Mouse (Mus musculus): ENCODE results near the gene Gamt.

The Gamt gene

DNA sequence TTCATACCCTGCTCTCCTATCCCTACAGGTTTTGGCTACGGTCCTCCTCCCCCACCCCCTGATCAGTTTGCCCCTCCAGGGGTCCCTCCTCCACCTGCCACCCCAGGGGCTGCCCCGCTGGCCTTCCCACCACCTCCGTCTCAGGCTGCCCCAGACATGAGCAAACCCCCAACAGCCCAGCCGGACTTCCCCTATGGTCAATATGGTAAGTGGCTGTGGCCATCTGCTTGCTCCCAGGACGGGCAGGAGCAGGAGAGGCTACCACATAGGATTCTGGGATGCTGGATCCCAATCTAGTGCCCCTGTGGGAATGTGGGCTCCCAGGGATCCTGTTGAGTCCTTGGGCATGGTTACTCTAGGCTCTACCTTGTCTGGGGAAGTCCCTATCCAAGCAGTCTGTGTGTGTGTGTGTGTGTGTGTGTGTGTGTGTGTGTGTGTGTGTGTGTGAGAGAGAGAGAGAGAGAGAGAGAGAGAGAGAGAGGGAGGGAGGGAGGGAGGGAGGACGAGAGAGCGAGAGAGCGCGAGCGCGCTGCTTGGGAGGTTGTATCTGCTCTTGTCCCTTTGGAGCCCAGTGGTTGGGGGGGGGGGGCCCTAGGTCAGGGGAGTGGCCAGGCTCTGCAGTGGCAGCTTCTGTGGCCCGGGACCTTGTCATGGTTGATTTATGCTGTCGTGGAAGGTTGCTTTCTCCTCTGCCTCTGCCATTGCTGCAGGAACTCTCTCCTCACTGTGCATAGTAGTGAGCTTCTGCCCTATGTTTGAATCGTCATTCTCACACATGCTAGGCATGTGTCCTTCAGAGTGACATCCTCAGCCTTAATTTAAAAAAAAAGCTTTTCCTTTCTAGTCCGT, 24.6 kb upstream of the Gamt start:
- in situ Hi-C loops (cut with MboI, MseI) = no loop called here

DNA sequence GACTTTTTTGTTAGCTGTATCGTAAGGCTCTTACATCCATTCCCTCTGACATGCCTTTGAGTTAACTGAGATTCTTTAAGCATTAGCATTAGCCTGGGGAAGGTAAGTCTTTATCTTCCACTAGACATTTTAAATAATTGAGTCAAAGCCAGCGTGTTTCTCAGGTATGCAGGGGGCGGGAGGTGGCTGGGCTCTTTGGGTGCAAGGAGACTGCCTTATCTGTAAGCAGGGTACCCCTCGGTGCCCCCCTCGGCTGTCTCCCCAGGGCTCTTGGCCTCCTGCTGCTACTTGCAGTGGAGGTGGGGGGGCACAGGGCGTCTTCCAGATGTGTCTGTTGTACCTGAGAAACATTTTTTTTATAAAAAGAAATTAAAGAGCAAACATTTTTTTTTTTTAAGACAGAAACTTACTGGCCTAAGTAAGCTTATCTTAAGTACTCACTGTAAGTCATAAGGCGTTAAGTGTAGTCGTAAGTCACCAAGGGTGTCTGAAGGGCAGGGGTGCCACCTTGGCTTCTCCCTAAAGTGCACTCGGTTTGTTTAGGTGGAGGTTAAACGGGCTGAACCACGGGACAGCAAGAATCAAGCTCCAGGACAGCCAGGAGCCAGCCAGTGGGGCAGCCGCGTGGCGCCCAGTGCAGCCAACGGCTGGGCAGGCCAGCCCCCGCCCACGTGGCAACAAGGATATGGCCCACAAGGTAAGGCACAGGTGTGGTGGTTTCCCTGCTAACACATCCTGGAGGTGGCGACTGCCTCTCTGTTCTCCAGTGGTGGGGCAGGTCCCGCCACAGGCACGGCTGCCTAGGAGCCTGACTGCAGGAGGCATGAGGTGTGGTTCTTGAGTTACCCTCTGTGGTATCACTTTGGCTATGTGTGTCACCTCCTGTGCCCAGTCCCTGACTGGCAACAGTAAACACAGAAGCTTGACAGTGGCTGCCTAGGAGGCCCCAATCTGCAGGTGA, 21.9 kb upstream of the Gamt start:
- in situ Hi-C loops (cut with MboI, MseI) = no loop called here

DNA sequence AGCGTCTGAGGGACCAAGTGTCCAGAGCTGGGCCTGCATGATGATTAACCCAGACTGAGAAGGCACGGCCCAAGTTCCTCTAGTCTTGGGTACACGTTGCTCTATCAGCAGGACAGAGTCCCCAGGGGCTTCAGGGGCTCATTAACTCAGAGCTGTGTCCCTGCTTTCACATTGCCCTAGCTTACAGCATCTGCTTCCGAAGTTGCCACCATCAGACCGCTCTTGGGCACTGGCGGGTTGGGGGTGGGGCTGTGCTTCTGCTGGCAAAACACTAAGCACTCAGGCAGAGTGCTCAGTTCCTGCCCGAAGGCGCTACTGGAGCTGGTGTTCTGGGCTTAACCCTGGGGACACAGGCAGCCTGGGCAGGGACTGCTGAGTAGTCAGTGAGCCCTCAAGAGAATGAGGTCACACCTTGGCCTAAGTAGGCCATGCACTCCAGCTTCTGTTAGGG, 21.1 kb upstream of the Gamt start:
- in situ Hi-C loops (cut with MboI, MseI) = no loop called here

DNA sequence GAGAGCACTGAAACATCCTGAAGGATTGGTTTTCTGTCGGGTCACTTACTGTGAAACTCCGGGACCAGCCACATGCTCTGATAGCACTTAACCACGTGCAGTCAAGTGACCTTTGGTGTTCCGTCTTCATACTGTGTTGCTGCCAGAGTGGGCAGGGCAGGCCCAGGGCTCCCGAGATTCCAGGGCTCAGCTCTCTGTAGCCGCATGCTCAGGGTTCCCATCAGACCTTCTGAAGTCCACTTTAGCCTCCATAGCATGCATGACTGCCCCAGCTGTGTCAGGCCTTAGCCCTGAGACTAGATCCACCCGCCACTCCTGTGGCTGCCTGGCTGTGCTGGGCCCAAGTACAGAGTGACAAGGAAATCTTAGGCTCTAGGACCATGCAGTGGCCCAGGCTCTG, 20.5 kb upstream of the Gamt start:
- in situ Hi-C loops (cut with MboI, MseI) = no loop called here

DNA sequence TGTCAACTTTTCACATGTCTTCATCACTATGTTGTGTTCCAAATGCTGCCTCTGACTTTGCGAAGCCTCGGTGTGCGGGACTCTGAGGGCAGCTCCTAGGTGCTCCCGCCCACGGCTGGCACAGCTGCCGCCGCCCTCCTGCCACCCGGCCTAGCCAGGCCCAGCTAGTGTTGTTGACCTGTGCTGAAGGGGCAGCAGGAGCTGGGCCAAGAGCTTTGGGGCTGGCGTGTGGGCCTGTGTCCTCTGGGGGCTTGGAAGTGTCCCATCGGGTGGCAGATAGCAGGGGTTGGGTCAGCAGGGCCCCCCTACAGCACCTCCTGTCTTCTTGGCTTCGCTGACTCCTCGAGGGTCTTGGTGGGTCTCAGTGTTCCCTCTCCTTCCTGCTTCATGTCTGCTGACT, 18.5 kb upstream of the Gamt start:
- in situ Hi-C loops (cut with MboI, MseI) = no loop called here

DNA sequence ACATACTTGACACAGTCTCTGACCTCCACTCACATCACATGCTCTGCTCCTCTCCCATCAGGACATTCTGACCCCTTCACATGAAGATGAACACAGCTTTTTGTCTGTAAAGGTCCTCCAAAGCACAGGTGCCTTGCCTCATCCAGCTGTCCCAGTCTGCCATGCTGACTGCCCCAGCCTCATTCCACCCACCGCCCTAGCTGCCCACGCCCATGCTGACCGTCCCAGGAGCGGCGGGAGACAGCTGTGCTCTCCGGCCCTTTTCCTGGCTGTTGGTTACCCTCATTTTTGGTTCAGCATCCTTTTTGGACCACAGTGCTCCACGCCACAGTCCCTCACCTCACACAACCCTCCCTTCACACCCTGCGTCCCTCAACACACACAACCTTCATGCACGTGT, 17.6 kb upstream of the Gamt start:
- in situ Hi-C loops (cut with MboI, MseI) = no loop called here

DNA sequence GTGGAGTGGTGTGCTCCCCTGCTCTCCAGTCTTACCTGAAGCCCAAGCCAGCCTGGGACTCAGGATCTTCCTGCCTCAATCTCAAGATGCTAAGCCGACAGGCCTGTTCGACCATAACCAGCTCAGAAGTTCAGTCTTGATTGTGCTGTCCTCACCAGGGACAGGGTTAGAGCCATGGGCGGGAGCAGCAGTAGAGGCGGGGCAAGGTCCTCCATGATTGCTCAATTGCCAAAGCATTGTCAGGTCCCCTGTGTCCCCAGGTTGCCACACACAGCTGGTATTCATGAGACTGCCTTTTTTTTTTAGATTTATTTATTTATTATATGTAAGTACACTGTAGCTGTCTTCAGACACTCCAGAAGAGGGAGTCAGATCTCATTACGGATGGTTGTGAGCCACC, 15.4 kb upstream of the Gamt start:
- in situ Hi-C loops (cut with MboI, MseI) = no loop called here

DNA sequence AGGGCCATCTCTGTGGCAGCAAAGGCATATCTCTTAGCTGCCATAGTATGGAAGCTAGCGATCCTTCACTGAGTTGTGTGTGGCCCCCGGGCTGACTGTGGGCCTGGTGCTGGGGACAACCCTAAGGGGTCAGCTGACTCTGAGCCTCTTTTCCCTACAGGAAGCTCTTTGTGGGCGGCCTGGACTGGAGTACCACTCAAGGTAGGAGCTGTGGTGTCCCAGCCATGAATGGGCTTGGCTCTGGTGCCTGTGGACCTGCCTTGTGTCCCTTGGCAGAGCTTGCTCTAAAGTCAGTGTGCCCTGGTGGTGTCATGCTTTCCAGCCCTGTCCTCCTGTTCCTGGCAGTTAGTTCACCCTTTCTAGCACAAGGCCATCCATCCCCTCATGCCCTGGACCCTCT, 13.0 kb upstream of the Gamt start:
- in situ Hi-C loops (cut with MboI, MseI) = no loop called here

DNA sequence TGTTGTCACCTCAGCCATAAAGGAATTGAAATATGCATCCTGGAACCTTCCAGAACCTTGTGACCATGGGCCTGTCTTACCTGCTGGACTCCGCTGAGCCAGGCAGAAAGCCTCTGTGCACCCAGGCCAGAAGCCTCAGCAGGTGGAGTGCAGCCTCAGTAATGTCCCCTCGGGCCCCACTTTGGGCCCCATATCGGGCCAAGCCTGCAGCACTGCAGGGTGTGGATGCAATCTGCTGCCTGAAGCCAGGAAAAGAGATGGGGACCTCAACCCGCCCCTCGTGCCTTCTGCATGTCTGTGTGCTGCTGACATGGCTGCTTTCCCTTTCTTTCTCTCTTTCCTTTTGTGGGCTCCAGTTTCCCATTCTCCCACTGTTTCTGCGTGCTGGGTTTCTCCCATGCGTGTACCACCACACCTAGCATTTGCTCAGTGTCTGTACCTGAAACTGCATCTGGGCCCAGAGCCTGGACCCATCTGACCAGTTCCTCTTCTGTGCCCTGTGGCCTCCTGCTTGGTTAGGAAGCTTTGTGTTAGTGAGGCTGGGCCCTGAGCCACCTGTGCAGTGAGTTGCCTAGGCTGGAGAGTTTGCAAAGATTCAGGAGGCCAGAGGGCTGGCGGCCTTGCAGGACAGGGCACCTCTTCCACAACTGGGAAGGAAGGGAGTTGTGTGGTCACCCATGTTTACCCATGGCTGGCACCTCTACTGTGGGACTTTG, 11.2 kb upstream of the Gamt start:
- in situ Hi-C loops (cut with MboI, MseI) = no loop called here

DNA sequence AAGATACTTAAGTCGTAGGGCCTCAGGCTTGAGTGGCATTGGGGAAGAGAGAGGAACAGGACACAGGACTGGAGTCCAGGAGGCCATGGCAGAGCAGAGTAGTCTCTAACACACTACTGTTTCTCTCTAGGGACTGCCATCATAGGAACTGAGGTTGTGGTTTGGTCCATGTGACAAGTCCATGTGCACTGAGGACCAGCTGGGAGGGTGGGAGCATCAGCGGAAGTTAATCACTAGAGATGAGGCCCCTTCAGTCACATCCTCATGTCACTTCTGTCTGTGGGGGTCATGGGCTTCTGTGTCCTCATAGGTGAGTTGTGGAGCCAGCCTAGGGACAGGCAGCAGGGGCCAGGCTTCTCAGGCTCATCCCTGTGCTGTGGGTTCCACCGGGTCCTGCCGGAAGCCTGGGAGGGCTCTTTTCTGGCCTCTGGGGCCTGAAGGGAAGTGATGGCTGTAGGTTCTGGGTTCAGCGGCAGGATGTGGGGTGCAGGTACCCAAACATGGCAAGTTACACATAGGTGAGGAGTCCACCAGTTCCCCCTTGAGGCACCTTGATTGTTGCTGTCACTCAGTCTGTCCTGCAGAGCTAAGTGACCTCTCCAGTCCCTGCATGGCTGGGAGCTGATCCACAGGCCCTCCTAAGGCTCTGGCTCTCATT, 10.5 kb upstream of the Gamt start:
- in situ Hi-C loops (cut with MboI, MseI) = no loop called here

DNA sequence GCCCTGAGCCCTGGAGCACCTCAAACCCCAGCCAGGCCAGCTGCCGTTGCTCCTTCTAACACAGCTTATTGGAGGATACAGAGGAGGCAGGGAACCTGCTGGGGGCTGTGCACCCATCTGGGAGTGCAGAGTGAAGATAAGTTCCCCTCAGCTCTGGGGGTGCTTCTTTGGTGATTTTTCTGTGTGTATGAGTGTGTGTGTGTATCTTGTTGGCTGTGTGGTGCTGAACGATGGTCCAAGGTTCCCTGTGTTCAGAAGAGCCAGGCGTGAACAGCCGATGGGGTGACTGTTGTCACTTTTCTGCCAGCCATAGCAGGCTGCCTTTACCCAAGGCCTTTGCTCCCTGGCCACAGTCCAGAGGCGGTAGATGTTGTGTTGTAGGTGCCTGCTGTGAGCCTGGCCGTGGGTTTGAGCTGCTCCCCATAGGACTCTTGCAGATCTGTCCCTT, 9.9 kb upstream of the Gamt start:
- in situ Hi-C loops (cut with MboI, MseI) = no loop called here

DNA sequence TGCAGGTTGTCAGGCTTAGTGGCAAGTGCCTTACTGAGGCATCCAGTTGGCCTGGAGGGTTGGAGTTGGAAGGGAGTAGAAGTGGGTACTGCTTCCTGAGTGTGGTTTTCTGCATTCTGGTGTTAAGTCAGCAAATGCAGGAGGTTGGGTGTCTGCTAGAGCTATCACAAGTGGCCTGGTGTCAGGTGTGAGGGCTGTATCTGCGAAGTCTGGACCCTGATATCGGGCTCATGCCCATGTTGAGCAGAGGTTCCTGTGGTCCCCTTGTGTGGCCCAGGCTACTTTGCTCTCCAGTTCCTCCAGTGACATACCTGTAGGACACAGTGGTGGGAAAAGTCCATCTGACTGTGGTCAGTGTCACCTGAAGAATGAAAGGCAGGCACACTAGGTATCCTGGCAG, 9.3 kb upstream of the Gamt start:
- in situ Hi-C loops (cut with MboI, MseI) = no loop called here

DNA sequence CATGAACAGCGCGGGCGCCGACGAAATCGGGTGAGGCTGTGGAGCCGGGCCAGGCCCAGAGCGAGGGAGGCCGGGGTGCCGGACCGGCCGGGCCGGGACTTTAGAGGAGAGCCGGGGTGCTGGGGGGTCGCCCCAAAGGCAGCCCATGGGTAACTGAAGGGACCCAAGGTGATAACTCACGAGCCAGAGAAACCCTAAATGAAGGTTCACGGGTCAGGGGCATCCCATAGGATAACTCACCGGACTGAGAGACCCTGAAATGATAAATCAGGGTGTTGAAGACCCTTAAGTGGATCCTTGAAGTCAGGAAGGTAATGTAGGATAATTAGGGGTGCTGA, 4.3 kb upstream of the Gamt start:
- in situ Hi-C loops (cut with MboI, MseI) = no loop called here

DNA sequence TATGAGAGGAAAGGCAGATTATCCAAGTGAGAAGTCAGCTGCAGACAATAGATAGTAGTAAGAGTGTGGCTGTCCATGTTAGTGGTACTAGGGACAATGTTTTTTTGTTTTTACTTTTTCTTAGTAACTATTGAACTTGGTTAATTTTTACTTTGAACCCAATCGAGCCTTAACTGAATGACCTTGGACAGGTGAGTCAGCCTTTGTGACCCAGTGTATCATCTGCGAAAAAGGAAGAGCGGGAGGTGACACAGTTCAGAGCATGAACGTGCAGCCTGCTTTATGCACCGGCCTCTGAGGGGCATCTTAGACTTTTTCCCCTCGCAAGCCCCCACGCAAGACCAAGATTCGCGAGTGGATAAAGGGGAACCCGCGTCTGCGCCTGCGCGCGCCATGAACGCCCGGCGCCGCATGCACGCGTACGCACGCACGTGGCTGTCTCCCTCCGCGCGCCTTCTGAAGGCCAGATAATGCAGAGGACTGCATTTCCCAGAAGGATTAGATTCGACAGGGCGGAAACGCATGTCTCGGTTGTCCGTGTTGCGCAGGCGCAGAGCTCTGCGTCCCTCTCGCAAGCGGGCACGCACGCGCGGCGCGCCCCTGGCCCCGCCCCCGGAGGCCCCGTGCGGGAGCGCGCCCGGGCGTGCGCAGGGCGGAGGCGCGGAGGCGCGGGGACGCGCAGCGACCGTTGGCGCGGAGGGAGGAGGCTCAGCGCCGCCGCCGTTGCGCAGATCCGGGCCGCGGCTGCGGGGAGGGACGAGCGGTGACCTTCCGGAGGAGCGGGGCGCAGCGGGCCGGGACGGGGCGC, 3.7 kb upstream of the Gamt start:
- in situ Hi-C loops (cut with MboI, MseI) = no loop called here

DNA sequence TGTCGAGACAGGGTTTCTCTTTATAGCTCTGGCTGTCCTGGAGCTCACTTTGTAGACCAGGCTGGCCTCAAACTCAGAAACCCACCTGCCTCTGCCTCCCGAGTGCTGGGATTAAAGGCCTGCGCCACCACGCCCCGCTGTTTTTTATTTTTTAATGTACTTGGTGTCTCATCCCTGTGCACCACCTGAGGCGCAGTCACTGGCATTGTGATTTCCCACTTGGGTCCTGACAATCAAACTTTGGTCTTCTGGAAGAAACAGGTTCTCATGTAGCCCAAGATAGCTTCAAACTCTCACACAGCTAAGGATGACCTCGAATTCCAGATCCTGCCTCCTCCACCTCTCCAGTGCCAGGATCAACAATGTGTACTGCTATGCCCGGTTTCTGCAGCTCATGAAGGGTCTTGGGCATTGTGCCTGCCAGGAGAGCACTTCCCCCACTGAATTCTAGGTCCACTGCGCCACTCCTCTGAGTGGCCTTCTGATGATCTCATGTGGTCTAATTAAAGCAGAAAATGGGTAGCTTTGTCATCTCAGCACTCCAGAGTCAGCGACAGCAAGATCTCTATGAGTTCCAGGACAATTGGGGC, 2.1 kb upstream of the Gamt start:
- in situ Hi-C loops (cut with MboI, MseI) = no loop called here

DNA sequence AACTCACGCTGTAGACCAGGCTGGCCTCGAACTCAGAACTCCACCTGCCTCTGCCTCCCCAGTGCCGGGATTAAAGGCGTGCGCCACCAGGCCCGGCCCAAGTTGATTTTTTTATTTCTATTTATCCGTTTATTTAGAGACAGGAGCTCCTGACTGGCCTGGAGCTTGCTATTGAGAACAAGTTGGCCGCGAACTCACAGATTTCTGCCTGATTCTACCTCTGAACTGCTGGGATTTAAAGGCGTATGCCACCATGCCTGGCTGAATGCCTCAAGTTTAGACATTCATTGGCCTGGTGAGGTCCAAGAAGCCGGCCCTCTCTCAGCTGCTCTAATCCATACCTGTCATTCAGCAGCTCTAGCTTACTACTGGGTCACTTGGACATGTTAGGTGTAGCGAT, 1.4 kb upstream of the Gamt start:
- in situ Hi-C loops (cut with MboI, MseI) = no loop called here

DNA sequence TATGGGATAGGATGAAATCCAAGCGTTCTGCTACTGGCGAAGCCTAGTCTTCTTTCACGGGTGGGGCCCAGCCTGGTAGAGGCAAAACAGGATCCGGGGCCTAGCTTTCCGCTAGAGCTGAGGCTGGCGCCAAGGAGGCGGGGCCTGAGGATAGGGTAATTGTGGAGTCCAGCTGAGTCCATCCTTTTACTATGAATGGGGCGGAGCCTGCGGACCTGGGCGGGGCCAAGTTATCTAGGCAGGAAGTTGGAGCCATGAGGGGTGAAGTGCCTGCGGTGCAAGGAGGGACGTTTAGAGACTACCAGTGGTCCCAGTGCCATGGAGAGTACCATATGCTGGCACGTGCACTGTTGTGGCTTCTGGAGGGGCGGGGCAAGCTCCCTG, 765 bp upstream of the Gamt start:
- in situ Hi-C loops (cut with MboI, MseI) = no loop called here

DNA sequence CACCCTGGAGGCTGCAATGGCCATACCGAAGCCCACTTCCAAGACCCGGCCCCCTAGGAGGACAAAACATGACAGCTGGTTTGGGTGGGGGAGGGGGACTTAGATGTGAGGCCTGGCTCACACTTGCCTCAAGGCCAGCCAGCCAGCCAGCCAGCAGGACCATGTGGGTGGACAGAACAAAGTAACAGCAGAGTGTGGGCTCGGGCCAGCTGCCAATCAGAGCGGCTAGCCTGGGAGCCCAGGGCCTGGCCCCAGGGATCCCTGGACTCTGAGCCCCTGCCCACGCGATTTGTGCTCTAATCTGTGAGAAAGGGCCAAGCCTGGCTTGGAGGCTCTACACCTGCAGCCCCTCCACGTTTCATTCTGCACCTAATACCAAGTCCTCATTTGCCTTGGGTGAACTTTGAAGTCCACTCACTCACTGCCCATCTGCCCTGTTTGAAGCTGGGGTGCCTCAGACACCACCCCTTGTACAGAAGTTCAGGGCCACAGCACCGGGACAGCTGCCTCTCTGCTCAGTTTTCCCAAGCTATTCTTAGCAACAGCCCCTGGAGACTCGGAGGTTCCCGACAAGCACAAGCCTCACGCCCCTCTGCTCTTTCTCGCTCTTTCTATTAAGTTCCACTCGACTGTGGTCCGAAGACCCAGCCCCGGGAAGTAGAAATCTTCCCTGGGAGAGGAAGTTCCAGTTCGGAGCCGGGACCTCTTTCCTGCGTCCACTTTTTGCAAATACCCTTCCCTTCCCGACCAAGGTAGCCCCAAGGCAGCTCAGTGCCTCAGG, 761 bp downstream of the Gamt start:
- in situ Hi-C loops (cut with MboI, MseI) = no loop called here

DNA sequence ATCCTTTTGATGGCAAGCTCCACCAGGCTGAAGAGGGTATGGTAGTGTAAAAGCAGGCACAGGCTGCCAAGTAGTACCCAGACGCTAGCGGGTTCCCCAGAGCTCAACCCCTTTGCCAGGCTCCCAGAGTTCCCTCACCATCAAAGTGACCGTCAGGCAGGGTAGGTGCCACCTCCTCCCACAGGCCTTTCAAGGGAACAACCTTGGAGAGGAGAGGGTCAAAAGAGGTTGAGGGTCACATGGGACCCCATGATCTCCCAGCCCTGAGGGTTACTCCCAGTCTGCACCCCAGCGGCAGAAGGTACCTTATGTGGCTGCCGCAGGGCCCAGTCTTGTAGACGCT, 1.4 kb downstream of the Gamt start:
- in situ Hi-C loops (cut with MboI, MseI) = no loop called here

Data from regulatory T cell (primary cell).